Mouse (Mus musculus) lung, adult 2 months (tissue): ENCODE measurements around the gene Cmtm7. TPM values are rescaled to one million over a fixed set of nuclear protein-coding genes. Genes with fewer than 3 reads are reported as not detected.

Source experiments
- DNase-seq: peaks from one replicate; pipeline ENCODE4 v3.0.0; 2022
- H3K4me1 ChIP-seq: fragments of 200-500 bp; 2 replicates; pipeline ENCODE4 v1.6.1; 2011; ENCODE audit warnings: low read length; ENCODE audit not compliant: control insufficient read depth, insufficient read depth
- H3K4me3 ChIP-seq: fragments of 200-500 bp; replicated peaks from 2 replicates; pipeline ENCODE3; 2011; ENCODE audit warnings: low read depth, mild to moderate bottlenecking, control low read depth, low read length; ENCODE audit errors: extremely low read depth
- CTCF ChIP-seq: fragments of 200-500 bp; IDR thresholded peaks from 2 replicates; pipeline ENCODE4 v1.5.1; 2011; ENCODE audit warnings: mild to moderate bottlenecking, low read length, control low read depth; ENCODE audit not compliant: insufficient read depth
- POLR2A ChIP-seq: fragments of 200-500 bp; IDR thresholded peaks from 2 replicates; pipeline ENCODE4 v1.6.1; 2011; ENCODE audit warnings: low read depth, mild to moderate bottlenecking, control low read depth, low read length, borderline replicate concordance; ENCODE audit errors: extremely low read depth
- WGBS: fragments of 180-500 bp; shearing (Covaris S2); methylation state at CpG from one replicate; pipeline ENCODE4 v1.1.7; 2018; 5-methylcytosine and 5-hydroxymethylcytosine counted together
- polyA plus RNA-seq: library from polyadenylated mRNA; depleted of rRNA; stranded (reverse); fragments of >200 nt; gene quantifications from 2 replicates; pipeline ENCODE4 v1.2.3, GENCODE M21; 2012

The Cmtm7 gene
- polyA plus RNA-seq, 1 experiment, result 88.9 TPM

DNA sequence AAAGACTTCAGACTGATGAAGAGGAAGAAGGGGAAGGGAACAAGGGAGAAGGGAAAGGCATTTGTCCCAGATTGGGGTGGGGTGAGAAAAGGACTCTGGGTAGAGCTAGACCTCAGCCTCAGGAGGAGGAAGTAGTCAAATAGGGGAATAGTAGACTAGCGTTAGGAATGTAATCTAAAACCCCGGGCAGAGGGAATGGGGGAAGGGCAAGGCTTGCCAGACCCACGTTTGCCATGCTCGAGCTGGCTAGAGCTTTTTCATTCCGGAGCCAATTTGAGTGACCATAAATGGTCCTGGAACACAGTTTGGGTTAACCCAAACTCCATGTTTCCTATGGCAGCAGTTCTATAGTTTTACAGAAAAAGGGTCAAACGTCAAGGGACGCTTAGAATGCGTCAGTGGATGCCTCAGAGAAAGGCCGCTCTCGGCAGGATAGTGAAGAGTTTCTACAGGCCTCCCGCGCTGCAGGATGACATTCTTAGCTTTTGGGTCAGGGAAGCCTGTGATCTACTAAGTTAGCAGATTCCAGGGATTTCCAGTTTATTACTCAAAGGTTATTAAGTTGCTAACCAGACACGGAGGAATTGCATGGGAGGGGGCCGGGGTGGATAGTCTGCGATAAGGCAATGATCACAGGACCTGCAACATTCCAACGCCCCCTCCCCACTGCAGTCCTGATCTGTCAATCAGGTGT, 3.9 kb upstream of the Cmtm7 start:
- Histone ChIP-seq H3K4me1 (no peaks in the 10 kb centered on the region), H3K4me3 (no peak overlapping the region)
- no peak for DNase-seq
- TF ChIP-seq POLR2A (no peak), CTCF (no peak)
- WGBS, result 36% methylated on average over 16 of the region's 16 CpGs

- under 1% methylated on average over 38 of the region's 38 CpGs for WGBS
- peak; percentile 51 for DNase-seq
- no peaks in the 10 kb centered on the region for H3K4me1 ChIP-seq
- no peak for TF ChIP-seq CTCF
- H3K4me3 ChIP-seq, result peak overlapping the region; percentile 76
These were observed 720 bp downstream of the Cmtm7 start for GRCm38 (mm10) chr9:114780746-114781525.

DNA sequence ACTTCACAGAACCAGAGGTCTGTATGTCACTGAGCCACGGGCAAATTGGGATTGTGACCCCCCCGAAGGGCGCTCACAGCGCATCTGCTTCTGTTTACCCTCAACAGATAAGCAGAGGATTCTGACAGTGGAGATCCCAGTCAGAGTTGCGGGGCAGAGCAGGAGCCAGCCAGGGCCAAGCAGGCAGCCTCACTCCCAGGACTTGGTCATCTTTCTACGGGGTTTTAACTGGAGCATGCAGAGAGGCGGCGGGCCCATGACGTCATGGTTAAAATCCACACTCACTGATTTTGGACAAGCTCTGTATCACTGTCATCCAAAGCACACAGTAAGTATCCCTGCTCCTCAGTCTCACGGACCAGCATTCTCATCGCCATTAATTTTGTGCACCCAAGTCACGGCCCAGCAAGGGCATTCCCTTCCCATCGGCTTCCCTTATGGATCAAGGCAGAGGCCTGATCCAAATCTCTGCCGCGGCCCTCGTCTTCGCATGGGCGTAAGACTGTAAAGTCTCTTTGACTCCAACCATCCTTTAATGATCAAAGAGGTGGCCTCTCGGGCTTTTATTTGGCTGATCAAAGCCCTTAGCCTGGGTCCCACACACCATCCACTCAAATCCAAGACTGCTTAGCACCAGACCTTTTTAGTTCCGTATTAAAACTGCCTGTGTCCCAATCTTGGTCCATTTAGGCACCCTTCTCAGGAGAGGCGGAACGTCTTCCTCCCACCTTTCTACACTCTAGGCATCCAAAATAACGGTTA, 1.5 kb downstream of the Cmtm7 start:
- Histone ChIP-seq H3K4me1 (0 out of 2 replicates have a peak, but pooled peaks cover 2% of the 10 kb centered on the region), H3K4me3 (peak overlapping the region; percentile 8)
- TF ChIP-seq POLR2A (no peak), CTCF (no peak)
- DNase-seq, result no peak
- WGBS, result 54% methylated on average over 23 of the region's 23 CpGs

DNA sequence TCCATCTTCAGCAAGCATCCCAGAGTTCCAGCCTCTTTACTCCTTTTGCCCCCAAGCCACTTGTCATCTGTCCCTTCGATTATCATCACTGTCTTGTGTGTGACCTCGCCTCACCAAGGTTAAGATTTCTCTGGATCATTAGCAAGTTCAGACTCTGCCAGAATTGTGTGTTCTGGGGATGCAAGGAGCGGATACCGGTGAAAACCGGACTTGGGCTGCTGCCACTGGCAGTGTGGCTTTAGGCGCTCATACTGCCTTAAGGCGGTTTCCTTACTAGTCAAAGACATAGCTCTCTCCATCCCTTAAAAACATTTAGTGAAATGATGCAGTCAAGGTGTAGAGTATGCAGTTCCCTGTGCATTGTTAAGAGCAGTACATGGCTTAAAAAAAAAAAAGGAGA, 2.8 kb downstream of the Cmtm7 start:
- WGBS, result 88% methylated on average over 7 of the region's 7 CpGs
- no peak overlapping the region for H3K4me3 ChIP-seq
- TF ChIP-seq CTCF, result no peak
- no peak for TF ChIP-seq POLR2A
- 0 out of 2 replicates have a peak, but pooled peaks cover 2% of the 10 kb centered on the region for H3K4me1 ChIP-seq
- no peak for DNase-seq

GRCm38 (mm10) chr9:114778047-114778390, 3.6 kb downstream of the Cmtm7 start:
- Histone ChIP-seq H3K4me1 (0 out of 2 replicates have a peak, but pooled peaks cover 2% of the 10 kb centered on the region), H3K4me3 (no peak overlapping the region)
- no peak for DNase-seq
- TF ChIP-seq POLR2A, result no peak
- 61% methylated on average over 7 of the region's 7 CpGs for WGBS

- TF ChIP-seq POLR2A, result no peak
- TF ChIP-seq CTCF, result no peak
- 0 out of 2 replicates have a peak, but pooled peaks cover 2% of the 10 kb centered on the region for H3K4me1 ChIP-seq
- no peak overlapping the region for H3K4me3 ChIP-seq
- 54% methylated on average over 6 of the region's 6 CpGs for WGBS
- no peak for DNase-seq
These were observed 4.2 kb downstream of the Cmtm7 start for GRCm38 (mm10) chr9:114777178-114778046.

GRCm38 (mm10) chr9:114776361-114776760, 5.3 kb downstream of the Cmtm7 start:
- 95% methylated on average over 3 of the region's 3 CpGs for WGBS
- no peak for DNase-seq
- TF ChIP-seq CTCF (no peak), POLR2A (no peak)
- H3K4me1 ChIP-seq, result 0 out of 2 replicates have a peak, but pooled peaks cover 2% of the 10 kb centered on the region
- H3K4me3 ChIP-seq, result no peak overlapping the region

- Histone ChIP-seq H3K4me3 (no peak overlapping the region), H3K4me1 (0 out of 2 replicates have a peak, but pooled peaks cover 2% of the 10 kb centered on the region)
- no peak for DNase-seq
- no peak for TF ChIP-seq POLR2A
- no peak for TF ChIP-seq CTCF
- 41% methylated on average over 4 of the region's 4 CpGs for WGBS
These were observed 6.4 kb downstream of the Cmtm7 start for GRCm38 (mm10) chr9:114775272-114775671.

DNA sequence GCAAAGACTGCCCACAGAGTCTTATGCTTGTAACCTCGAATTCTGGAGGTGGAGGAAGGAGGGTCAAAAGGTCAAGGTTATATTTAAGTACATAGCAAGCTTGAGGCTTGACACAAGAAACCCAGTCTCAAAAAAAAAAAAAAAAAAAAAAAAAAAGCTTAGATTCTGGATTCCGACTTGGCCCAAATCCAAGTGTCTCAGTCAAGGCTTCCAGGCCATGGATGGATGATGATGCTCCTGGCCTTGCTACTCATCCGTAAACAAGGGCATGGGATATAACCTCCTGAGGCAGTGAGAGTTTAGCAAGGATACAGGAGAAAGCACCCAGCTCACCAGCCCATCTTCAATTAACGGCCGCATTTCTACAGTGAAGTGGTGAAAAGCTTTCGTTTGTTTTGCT, 7.0 kb downstream of the Cmtm7 start:
- Histone ChIP-seq H3K4me3 (no peak overlapping the region), H3K4me1 (0 out of 2 replicates have a peak, but pooled peaks cover 2% of the 10 kb centered on the region)
- WGBS, result 64% methylated on average over 6 of the region's 6 CpGs

More for the DNA sequence above, 7.0 kb downstream of the Cmtm7 start:
- no peak for TF ChIP-seq CTCF
- no peak for TF ChIP-seq POLR2A
- no peak for DNase-seq
